Mouse (Mus musculus): ENCODE data around the gene Cables2.
A peak's percentile ranks its signal among the peaks of the same experiment; 100 is the strongest.

Cables2 gene

DNA sequence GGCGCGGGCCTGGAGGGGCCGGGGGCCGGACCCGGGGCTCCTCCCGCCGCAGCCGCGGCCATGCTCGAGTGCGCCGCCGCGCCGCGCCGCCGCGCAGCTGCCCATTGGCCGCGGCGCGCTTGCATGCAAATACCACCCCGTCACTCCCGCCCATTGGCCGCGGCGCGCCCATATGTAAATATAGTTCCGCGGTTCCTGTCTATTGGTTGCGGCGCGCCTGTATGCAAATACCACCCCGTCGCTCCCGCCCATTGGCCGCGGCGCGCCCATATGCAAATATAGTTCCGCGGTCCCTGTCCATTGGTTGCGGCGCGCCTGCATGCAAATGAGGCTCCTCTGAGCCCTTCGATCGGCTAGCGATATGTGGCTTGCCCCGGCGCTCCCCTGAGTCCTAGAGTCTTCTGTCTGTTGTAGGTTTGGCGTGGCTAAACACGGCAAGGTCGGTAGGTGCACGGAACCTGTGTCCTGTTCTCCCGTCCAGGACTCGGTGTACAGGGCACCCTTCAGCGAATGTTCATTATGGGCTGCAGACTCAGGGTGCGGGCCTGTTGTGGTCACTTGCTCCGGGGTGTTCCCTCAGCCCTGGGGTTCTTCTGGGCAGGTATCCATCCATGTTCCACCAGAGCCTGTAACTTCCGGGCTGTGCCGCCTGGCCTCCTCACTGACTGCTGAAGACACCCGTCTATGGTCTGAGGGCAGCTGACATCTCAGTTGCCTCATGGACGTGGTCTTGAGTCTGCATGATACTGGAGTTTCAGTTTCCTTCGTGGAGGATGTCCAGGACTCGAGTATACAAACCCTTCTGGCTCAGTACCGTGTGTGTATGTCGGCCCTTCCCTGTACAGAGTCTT is at the start of gene Cables2:
Cables2 (minus strand) TSS at position 103 of the 851 bp plus-strand sequence.
- peak; percentile 91 for DNase-seq

DNA sequence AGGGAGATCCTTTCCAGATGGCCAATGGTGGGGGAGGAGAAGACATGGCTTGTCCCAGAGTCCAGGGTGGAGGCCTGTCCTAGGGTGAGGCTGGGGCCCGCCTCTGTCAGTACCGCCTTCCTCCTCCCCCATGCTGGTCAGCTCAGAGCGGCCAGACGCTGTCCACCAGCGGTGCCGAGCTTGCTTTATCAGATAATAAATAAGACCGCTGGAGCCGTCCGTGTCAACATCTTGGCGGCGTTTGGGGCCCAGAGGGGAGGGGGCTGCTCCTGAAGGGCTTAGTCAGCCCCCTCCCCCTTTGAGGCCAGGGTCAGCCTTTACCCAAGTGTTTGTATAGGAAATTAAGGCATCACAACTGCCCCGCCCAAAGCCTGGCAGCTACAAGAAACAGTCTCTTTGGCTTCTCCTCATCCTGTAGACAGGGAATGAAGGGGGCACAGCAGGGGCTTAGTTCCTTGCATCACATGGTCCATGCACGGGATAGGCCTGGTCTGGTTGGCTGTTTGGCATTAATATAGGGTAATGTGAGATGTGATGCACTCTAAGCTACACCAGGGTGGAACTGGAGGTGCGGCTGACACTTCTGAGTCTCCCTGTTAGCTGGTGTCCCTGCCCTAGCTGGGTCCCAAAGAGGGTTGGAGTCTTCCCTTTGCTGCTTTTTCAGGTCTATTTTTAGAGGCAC is 49.5 kb upstream of the Cables2 start:
- DNase-seq: no peak

DNA sequence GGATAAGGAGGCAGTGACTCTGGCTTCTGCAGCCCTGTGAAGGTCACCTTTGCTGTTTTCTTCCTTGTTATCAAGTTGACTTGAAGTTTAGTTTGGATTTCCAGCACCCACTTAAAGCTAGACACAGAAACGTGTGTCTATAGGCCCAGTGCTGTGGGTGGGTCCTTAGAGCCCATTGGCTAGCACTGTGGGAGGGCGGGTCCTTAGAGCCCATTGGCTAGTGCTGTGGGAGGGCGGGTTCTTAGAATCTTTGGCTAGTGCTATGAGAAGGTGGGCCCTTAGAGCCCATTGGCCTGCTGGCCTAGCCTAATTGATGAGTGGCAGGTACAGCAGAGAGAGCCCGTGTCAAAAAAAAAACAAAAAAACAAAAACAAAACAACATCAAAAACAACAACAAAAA is 46.9 kb upstream of the Cables2 start:
- DNase-seq: no peak

DNA sequence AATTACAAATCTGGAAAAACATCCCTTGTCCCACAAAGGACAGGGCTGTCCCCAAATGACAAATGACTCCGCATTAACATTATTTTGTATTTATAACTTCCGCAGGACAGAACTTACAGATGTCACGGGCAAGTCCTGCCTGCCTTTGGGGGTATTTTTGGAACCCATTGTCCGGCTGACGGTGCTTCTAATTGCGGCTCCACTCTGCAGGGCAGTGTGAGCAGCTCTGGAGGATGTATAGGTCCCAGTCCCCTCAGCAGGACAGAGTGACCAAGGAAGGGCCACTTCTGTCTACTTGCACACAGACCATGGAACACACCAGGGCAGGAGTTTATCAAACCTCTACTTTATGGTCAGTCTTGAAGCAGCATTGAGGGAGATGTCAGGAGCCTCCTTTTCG is 44.3 kb upstream of the Cables2 start:
- no peak for DNase-seq

DNA sequence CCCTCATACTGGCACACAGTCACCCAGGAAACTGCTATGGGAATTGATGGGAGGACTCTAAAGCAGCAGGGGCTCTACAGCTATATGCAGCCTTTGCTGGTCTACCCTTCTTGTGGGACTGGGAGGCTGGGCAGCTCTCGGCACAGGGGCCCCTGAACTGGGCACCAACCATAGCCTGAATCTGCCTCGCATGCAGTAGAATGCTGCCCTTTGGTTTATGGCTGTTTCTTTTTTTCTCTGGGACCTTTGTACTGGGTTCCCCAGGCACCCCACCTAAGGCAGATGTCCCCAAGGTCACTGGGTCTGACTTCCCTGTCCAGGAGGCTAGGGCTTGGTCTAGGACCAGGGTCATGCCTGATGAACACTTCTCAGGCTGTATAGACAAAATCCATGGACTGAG is 41.0 kb upstream of the Cables2 start:
- no peak for DNase-seq

DNA sequence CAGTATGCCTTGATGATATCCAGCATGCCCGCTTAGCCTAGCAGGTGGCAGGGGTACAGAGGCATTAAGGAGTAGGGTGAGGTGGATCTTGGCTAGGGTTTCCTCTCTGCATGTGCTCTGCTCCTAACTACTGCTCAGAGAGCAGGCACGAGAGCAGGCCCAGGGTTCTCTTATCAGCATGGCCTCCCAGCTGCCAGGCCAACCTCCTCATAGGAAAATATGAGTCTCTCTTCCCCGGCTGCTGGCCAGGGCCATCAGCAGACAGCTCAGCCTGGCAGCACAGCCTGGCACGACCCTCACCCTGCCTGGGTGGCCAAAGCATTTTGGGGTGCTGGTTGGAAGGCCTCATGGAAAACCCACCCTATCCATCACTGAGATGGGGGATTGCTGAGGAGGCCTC is 37.9 kb upstream of the Cables2 start:
- DNase-seq: no peak

DNA sequence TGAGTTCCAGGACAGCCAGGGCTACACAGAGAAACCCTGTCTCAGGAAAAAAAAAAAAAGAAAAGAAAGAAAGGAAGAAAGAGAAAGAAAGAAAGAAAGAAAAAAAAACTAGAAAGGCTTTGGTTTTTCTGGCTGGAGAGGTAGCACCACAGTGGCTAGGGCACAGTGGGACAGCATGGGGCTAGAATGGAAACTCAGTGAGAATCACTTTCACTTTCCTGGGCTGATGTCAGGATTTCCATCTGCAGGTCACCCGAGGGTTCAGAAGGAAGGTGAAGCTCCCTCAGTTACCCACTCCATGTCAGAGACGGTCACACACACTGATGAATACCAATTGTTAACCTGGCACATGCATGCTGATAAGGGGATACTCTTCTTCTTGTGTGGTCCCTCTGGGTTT is 34.4 kb upstream of the Cables2 start:
- DNase-seq: no peak

DNA sequence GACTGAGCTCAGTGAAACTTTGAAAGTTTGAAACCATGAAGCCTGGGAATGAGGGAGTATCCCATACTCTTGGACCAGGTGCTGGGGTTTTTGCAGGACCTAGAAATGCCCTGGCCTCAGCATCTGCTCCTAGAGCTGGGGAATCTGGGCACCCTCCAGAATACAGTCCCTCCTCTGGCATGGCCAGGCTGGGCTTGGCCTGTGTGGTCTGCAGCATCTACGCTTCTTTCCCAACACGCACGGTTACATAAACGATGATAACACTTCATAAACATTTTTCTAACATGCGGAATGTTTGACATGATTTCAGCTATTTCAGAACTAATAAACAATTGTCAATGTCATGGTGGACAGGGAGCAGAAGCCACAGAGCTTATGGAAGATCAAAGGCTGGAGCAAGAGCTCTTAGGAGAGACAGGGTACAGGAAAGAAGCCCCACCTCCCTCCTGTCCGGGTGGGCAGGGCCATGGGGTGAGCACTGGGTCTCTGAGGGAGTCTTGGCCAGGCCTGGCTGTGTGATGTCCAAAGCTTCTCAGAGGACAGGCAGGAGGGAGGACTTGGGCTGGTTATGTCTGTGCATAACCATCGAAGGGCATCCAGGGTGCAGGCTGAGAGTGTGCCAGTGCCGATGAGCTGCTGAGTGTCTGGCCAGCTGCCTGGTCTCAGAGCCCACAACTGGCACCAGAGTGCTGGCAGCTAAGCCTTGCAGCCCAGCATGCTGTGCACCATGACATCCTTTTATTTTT is 33.3 kb upstream of the Cables2 start:
- no peak for DNase-seq

DNA sequence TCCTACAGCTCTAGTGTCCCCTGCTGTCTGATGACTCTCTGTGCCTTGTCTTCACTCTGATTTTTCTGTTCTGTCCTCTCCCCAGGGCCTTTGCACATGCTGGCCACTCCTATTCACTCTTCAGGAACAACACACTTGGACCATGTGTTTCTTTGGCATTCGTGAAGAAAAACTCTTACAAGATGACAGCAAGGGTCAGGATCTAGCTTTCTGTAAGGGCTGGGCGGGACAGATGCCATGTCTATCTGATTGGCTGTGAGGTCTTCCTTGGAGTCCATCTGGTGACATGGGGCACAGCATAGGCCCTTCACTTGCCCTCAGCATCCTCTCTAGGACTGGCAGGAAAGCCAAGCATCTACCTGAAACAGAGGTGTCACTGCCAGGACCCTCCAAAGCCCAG is 32.7 kb upstream of the Cables2 start:
- no peak for DNase-seq

DNA sequence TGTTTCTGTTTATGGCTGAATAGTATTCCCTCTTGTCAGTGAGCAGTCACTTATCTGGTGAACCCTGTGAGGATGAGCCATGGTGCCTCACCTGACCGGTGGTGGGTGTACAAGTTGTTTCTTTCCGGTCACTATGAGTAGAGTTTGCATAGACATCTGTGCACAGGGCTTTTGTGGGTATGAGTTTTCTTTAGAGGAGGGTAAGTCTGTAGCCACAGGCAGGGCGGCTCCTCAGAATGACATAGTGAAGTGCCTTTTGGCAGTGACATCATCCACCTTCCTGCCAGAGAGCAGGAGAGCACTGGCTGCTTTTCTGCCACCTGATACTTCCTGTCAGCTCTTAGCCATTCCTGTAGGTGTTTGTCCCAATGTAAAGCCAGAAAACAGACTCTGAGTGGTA is 32.2 kb upstream of the Cables2 start:
- DNase-seq: no peak

DNA sequence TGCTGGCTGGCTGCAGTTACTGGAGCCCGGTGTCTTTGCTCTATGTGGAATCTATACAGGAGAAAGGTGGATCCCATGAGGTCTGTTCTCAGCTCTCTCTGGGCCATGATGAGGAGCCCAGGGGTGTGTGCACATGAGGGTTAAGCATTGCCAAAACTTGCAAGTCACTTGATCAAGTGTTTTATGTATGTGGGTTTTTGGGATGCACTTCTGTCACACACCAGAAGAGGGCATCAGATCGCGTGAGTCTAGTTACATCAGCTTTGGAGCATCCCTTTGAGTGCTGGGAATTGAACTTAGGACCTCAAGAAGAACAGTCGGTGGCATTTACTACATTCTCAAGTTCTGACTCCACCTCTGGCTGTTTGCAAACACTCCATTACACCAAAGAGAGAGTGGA is 31.3 kb upstream of the Cables2 start:
- no peak for DNase-seq

DNA sequence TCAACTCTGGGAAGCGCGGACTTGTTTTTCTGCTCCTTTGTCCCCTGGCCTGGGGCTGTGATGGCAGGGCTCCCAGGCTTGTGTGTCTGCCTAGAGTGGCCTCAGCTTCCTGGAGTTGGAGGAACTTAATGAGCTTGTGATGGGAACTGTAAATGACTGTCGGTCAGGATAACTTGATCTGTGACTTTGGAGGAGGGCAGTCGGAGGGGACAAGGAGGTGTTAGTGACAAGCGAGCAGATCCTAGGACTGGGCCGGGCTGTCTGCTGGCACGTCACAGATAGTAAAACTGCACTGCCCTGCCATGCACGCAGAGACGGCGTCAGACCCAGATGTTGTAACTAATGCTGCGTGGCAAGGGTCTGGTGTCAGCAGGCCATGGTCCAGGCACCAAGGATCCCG is 30.2 kb upstream of the Cables2 start:
- no peak for DNase-seq

DNA sequence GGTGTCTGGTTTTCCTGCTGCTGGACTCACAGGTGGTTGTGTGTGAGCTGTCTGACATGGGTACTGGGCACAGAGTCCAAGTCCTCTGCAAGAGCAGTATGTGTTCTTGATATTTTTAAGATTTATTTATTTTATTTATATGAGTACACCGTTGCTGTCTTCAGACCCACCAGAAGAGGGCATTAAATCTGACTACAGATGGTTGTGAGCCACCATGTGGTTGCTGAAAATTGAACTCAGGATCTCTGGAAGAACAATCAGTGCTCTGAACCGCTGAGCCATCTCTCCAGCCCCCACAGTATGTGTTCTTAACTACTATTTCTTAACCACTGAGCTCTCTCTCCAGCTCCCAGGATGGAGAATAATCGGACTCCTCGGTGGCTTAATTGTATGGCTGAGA is 28.9 kb upstream of the Cables2 start:
- DNase-seq: no peak

DNA sequence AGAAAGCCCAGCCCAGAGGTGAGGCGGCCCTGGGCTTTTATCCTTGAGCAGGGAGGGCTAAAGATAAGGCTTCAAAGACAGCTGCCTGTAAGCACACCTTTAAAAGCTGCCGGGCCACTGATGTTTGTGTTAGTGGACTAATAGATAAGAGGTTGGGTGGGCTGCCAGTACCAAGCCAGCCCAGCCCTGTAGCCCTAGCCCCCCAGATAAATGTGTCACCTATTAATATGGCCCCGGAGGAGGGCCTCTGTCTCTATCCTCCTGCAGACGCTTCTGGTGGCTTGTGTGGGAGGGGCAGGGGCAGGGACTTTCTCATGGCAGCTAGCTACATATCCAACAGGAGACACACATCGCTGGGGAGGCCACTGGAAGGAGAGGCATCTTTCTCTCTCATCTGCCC is 27.5 kb upstream of the Cables2 start:
- no peak for DNase-seq

DNA sequence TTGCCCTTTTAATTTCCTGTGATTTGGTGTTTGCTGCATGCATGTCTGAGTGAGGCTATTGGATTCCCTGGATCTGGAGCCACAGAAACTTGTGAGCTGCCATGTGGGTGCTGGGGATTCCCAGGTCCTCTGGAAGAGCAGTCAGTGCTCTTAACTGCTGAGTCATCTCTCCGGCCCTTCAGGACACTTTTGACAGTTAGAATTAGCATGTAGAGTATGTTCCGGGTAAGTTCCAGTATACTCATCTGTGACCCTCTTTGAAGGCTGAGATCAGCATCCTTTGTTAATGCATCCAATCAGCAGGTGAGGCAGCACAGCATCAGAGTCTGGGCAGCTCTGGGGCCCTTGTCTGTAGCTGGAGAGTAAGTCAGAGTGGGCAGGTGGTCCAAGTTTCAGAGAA is 27.0 kb upstream of the Cables2 start:
- DNase-seq: no peak

DNA sequence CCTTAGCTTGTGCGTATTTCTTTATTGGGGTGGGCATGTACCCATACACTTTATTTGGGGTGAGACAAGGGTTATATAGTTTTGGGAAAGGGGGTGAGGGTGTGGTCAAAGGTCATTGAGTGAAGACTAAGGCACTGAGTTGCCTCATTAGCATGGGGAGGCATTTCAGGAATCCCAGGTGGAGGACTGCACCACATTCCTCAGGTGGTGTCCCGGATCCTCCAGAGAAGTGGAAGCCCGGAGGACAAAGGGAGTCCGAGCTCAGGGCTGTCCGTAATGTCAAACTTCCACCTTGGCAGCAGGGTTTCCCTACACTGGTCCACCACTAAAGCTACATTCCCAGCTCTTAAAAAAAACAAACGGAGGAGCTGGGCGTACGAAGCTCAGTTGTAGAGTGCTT is 19.6 kb upstream of the Cables2 start:
- DNase-seq: no peak

DNA sequence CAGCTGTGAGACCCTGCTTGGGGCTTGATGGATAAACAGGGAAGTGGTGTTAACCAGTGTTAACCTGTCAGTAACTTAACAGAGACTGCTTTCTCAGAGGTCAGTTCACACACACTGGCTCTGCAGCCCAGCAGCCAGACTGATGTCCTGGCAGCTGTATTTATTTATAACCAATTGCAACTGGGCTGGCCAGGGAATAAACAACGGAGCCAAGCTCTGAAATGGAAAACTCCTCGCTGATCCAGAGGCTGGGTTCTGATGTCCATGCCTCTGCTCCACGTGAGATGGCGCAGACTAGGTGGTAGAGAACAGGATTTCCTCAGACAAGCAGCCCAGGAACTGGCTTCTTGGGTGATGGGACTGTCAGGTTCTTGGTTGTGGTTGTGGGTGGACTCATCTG is 18.7 kb upstream of the Cables2 start:
- no peak for DNase-seq

DNA sequence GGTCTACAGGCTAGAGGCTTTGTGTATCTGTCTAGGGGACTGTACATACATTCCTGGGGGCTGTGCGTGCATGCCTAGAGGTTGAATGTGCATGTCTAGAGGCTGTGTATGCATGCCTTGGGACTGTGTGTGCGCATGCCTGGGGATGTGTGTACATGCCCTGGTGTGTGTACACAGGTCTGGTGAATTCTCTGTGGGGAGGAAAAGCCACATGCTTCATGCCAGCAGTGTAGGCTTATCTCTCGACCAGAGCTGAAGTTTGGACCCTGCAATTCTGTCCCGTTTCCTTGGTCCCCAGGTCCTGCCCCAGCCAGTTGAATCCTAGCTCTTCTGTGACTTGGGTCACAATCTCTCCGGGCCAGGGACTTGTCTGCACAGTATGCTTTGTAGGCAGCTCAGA is 18.3 kb upstream of the Cables2 start:
- no peak for DNase-seq

DNA sequence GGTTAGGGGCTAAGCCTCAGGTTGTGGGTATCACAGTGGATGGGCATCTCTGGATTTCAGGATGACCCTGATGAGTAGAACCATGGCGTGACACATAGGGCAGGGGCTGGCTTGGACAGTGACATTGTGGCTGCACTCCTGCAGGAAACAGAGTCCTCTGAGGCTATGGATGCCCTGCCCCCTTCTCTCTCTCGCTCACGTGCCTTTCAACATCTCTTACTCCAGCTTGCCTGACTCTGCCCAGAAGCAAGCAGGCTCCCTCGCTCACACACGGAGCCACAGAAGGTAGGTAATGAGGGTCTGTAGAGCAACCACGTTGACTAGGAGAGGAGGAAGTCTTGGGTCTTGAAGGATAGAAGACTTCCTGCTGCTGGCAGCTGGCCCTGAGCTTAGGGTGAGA is 17.2 kb upstream of the Cables2 start:
- no peak for DNase-seq

DNA sequence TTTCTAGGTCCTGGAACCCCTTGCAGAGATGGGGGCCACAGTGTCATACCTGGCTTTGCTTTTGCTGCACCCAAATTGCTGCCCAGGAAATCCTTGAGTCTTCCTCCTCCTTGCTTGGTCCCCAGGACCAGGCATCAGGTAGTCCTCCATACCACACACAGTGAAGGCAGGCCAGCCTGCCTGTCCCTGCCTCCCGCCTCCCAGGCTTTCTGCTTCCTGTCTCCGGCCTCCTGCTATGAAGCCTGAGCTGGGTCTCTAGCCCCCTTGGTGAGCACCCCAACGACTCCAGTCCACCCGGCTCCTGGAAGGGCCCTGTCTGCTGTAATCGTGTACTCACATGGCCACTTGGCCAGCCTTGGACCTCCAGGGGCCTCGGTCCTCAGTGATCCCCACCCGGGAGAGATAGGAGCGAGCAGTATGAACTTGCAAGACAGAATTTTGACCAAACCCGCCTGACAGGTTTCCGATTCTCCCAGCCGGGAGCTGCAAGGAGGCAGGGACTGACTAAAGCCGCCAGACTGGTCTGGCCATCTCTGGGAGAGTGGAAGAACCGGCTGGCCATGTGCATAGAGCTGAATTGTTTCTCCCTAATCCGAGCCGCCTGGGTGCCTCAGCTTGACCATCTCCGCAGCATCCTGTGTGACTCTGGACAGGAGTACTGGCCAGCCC is 16.3 kb upstream of the Cables2 start, which contains the start of gene Rbbp8nl:
Rbbp8nl (minus strand) TSS at position 440 of the 669 bp plus-strand sequence.
- no peak for DNase-seq

DNA sequence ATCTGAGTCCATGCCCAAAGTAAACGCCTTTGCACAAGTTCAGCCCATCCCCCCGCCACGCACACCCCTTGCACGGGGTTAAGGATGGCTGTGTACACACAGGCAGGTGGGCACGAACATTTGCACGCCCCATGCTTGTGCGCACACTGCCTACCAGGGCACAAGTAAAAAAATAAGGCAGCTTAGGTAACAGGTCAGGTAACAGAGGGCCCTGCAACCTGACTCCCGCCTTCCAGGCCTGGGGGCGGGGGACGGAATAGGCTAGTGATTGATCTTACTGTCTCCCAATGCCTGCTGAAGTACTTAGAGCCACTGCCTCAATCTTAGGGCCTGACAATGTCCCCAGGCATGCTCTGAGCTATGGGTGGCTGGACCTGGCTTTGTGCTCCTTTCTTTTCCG is 15.7 kb upstream of the Cables2 start:
- DNase-seq: no peak

DNA sequence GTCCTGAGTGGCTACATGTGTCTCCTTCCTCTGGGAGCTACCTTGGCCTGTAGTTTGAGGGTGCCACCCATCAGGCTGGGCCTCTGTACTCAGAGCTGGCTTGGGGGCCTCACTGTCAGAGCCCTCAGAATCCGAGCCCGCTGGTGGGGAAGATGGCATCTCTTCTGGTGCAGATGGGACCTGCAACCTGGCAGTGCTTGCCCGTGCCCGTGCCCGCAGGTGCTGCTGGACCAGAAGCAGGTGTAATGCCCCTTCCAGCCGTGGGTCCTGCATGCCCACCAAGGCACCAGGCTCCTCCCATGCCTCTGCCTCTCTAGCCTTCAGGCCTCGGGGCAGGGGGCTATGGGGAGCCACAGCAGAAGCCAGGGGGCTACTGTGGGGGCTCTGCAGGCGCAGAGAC is 6.0 kb upstream of the Cables2 start:
- DNase-seq: no peak

DNA sequence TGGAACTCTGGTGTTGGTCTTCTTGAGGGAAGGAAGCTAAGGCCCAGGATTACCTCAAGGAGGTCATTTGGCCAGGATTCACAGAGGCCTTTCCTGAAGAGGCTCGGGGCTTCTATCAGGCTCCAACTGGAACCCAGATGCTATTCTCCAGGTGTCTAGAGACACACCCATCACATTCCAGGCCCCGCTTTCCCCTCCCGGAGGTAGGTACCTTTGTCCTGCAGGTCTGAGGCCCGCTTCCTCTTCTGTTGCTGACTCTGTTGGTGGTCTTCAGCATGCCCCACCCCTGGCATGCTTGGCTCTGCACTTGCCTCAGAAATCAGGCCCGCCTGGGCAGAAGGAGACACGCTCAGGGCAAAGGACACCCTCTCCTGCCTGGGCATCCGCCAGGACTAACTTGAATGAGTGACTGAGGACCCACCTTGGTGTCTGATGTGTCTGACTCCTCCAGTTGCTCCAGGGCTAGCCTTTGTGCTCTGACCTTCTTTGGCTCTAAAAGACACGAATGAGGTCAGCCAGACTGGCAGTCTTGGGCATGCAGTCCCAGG is 4.6 kb upstream of the Cables2 start:
- no peak for DNase-seq

Data from right cerebral cortex, postnatal 25 days (tissue).